18 mouse cellular contexts compared by ENCODE assay signal in the genomic region with DNA sequence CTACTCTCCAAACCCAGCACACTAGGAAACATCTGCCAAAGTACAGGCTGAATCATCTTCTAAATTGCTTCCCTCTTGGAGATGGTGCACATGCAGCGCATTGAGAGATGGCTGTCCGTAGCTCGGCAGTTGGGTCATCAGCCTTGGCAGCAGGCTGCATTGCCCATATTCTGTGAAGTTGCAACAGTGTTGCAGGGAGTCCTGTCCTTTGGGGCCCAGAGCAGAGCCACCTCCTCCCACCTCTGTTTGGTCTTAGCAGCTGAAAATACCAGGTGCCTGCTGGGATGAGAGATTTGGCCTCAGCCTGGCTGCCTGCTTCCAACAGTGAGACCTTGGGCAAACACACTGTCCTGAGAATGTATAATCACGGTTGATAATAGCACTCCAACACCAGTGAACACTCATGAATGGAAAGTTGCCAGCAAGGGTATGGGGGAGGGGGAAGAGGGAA. TPM values are rescaled to one million over a fixed set of nuclear protein-coding genes. Genes with fewer than 3 reads are reported as not detected.
DNase-seq lines count a peak whose midpoint lies in the region; ATAC-seq lines count a peak whose summit lies in the region.
"Had no signal": no experiment of that assay in that cellular context is flagged by ENCODE, and none has a peak within 500 bp of the region (broad histone marks: within the 10 kb centered on the region; RNA-seq: fewer than 3 reads in every experiment).

No protein-coding gene starts in this region.

- H3K4me2 ChIP-seq in midbrain, embryonic 12.5 days (replicated peaks) = no peak overlapping the region
- no peak overlapping the region for H3K4me2 ChIP-seq in midbrain, embryonic 15.5 days
- no peak overlapping the region for H3K4me2 ChIP-seq in forebrain, embryonic 14.5 days (ENCODE audit: low read length)
- H3K4me2 ChIP-seq: embryonic facial prominence, embryonic 13.5 days; heart, embryonic 15.5 days; hindbrain, embryonic 14.5 days; limb, embryonic 12.5 days; neural tube, embryonic 15.5 days had no signal

- no peaks in the 10 kb centered on the region for H3K27me3 ChIP-seq in midbrain, embryonic 12.5 days
- H3K27me3 ChIP-seq in midbrain, embryonic 15.5 days (replicated peaks) = no peaks in the 10 kb centered on the region
- no peaks in the 10 kb centered on the region for H3K27me3 ChIP-seq in forebrain, embryonic 14.5 days (replicated peaks; ENCODE audit: control insufficient read depth, insufficient read depth, low read length)
- H3K27me3 ChIP-seq: embryonic facial prominence, embryonic 13.5 days had no signal

- no peak overlapping the region for H3K9ac ChIP-seq in midbrain, embryonic 12.5 days (replicated peaks)
- H3K9ac ChIP-seq in midbrain, embryonic 15.5 days = no peak overlapping the region
- H3K9ac ChIP-seq in forebrain, embryonic 14.5 days (ENCODE audit: low read length) = no peak overlapping the region
- H3K9ac ChIP-seq: embryonic facial prominence, embryonic 13.5 days; heart, embryonic 15.5 days; hindbrain, embryonic 14.5 days; limb, embryonic 12.5 days; liver, embryonic 14.5 days; neural tube, embryonic 15.5 days had no signal

- no peaks in the 10 kb centered on the region for H3K36me3 ChIP-seq in midbrain, embryonic 12.5 days
- no peaks in the 10 kb centered on the region for H3K36me3 ChIP-seq in midbrain, embryonic 15.5 days (replicated peaks)
- no peaks in the 10 kb centered on the region for H3K36me3 ChIP-seq in forebrain, embryonic 14.5 days (ENCODE audit: control insufficient read depth, insufficient read depth, low read length)
- H3K36me3 ChIP-seq: embryonic facial prominence, embryonic 13.5 days; heart, embryonic 15.5 days; limb, embryonic 12.5 days; neural tube, embryonic 15.5 days had no signal

- H3K4me3 ChIP-seq in midbrain, embryonic 12.5 days = no peak overlapping the region
- H3K4me3 ChIP-seq in midbrain, embryonic 15.5 days = no peak overlapping the region
- H3K4me3 ChIP-seq in forebrain, embryonic 14.5 days (ENCODE audit: low read depth, low read length) = no peak overlapping the region
- H3K4me3 ChIP-seq: embryonic facial prominence, embryonic 13.5 days; heart, embryonic 15.5 days; layer of hippocampus, adult 2 months; limb, embryonic 12.5 days; neural tube, embryonic 15.5 days had no signal

- ATAC-seq in frontal cortex, adult (ENCODE audit: low TSS enrichment) = peak; percentile 55; the same call in 1 of the 2 replicates
- ATAC-seq in midbrain, embryonic 12.5 days (ENCODE audit: low FRiP score, low read depth) = 0 out of 2 replicates have a peak, but pooled peaks have one; percentile 30
- ATAC-seq in midbrain, embryonic 15.5 days (replicated peaks) = no peak
- peak; percentile 42; the same call in 1 of the 2 replicates for ATAC-seq in forebrain, embryonic 14.5 days
- ATAC-seq: intestine, embryonic 16.5 days had no signal

- peaks cover 42% of the 10 kb centered on the region for H3K4me1 ChIP-seq in midbrain, embryonic 12.5 days
- peaks cover 37% of the 10 kb centered on the region for H3K4me1 ChIP-seq in midbrain, embryonic 15.5 days
- peaks cover 33% of the 10 kb centered on the region for H3K4me1 ChIP-seq in forebrain, embryonic 14.5 days (ENCODE audit: control insufficient read depth, insufficient read depth, low read length)

- peak overlapping the region; percentile 26; the same call in 1 of the 2 replicates for H3K27ac ChIP-seq in midbrain, embryonic 12.5 days (replicated peaks)
- H3K27ac ChIP-seq in midbrain, embryonic 15.5 days = no peak overlapping the region
- 0 out of 2 replicates have a peak overlapping the region, but pooled peaks have one; percentile 27 for H3K27ac ChIP-seq in forebrain, embryonic 14.5 days (ENCODE audit: low read depth, low read length)
- H3K27ac ChIP-seq: embryonic facial prominence, embryonic 13.5 days; heart, embryonic 15.5 days; hindbrain, embryonic 14.5 days; kidney, postnatal 0 days; layer of hippocampus, adult 2 months; limb, embryonic 12.5 days; liver, embryonic 14.5 days; macrophage; neural tube, embryonic 15.5 days had no signal

- 51% methylated on average over 4 of the region's 4 CpGs for WGBS in midbrain, embryonic 12.5 days
- 32% methylated on average over 4 of the region's 4 CpGs for WGBS in midbrain, embryonic 15.5 days
- 42% methylated on average over 4 of the region's 4 CpGs for WGBS in forebrain, embryonic 14.5 days

- H3K9me3 ChIP-seq in midbrain, embryonic 12.5 days = no peaks in the 10 kb centered on the region
- H3K9me3 ChIP-seq in midbrain, embryonic 15.5 days = no peaks in the 10 kb centered on the region
- no peaks in the 10 kb centered on the region for H3K9me3 ChIP-seq in forebrain, embryonic 14.5 days (replicated peaks; ENCODE audit: control insufficient read depth, low read length)
- H3K9me3 ChIP-seq: embryonic facial prominence, embryonic 13.5 days; heart, embryonic 15.5 days; limb, embryonic 12.5 days; neural tube, embryonic 15.5 days had no signal

- DNase-seq in frontal cortex, postnatal 36 days (ENCODE audit: low spot score in 2 of 2) = no peak
- DNase-seq in adrenal gland, adult 8-10 months = peak; percentile 35
- DNase-seq in forebrain, embryonic 14.5 days (ENCODE audit: low spot score) = peak; percentile 63
- DNase-seq in cerebellum, adult 18-20 months = no peak
- DNase-seq: cerebellum, adult 8-10 months had no signal

RNA-seq across cellular contexts. Expression of a gene that starts 30.8 kb away (rescaled TPM):
- polyA plus RNA-seq in midbrain, embryonic 12.5 days (2016; fragmentation: Nextera tagmentation; extraction: Ambion mirVana) = 51.7 and 52.4 TPM in 2 replicates
- polyA plus RNA-seq in midbrain, embryonic 15.5 days (2015; fragmentation: Nextera tagmentation; extraction: Ambion mirVana) = 77.6 and 78.9 TPM in 2 replicates
- total RNA-seq in adrenal gland, adult 8-10 months (2022) = 1 to 10 TPM; 8.0 to 9.9 (median 8.6) TPM
- polyA plus RNA-seq in forebrain, embryonic 14.5 days (2014; fragmentation: Nextera tagmentation; extraction: Ambion mirVana) = 28.8 and 32.4 TPM in 2 replicates

Comparison
In these comparisons a context has a peak if more than half of its experiments do, and no peak if none do; other contexts are left out.
1. DNase-seq: peak in adrenal gland, adult 8-10 months (single experiment) and forebrain, embryonic 14.5 days (single experiment); none in frontal cortex, postnatal 36 days (0 of 2) and cerebellum, adult 18-20 months (0 of 2).